Mouse (Mus musculus): ENCODE measurements at regions not wholly inside any gene's neighbourhood (a gene's known extent, or its start where the extent isn't known, plus 50 kb on each side); places are given as distances from the start of the nearest gene placed in this dataset.

DNA sequence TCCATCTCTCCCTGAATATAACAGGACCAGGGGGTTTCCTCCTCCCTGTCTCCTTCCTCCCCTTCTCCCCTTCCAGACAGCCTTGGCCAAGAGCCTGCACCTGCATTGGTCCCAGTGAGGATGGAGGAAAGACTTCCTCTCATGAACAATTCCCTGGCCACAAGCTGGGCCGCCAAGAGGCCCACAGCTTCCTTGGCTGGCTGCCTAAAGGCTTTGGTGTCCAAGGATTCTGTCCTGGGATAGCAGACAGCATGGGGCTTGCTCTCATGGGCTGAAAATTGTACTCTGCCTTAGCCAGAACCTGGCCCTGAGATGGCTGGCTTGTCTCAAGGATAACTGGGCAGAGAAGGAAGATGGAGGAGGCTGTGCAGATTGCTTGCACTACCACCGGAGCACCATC, 390.3 kb upstream of the Dynlrb2 start:
- TF ChIP-seq MAFK (IDR thresholded peaks at IDR 0.05; ENCODE audit: insufficient read depth, low read depth, low read length) (no peak), ZNF384 (IDR thresholded peaks at IDR 0.05; ENCODE audit: low read depth, low read length) (no peak), ZC3H11A (IDR thresholded peaks at IDR 0.05; ENCODE audit: borderline replicate concordance, low read depth, low read length) (no peak), CHD2 (IDR thresholded peaks at IDR 0.05; ENCODE audit: low read depth, low read length) (no peak)

Data from ES-E14 (cell line).